Mouse (Mus musculus): ENCODE measurements around the gene Kctd12.

DNA sequence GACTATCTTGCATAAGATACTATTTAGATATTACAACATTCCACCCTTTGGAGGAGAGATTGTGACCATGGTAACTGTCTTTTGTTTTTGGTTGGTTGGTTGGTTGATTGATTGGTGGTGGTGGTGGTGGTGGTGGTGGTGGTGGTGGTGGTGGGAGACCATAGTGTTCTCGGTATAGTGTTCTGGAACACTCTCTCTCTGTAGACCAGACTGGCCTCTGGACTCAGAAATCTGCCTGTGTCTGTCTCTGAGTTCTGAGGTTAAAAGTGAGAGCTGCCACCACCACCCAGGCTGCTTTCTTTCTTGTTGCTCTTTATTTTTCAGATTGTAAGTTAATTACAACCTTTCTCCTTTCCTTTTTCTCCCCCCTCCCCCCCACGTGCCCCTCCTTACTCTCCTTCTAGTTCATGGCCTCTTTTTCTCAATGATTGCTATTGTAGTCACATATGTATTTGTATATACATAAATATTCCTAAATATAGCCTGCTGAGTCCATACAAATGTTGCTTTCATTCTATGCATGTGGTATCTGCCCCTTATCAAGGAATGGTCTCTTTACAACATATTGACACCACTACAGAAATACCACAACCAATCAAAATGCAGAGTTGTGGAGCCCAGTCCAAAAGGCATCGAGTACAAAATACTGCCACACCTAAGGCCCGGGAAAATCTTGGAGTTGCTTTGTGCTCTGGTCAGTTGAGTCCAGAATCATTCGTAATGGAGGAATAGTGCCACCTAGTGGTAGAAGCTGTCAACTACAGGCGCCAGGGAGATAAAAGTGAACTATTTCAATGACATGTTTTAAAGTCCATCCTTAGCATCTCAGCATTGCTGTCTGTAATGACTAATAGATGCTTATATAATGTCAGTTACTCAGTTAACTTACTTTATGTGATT, 12.5 kb upstream of the Kctd12 start:
- TF ChIP-seq POLR2A (IDR thresholded peaks at IDR 0.05; ENCODE audit: low read depth, low read length), result no peak
- TF ChIP-seq CTCF (IDR thresholded peaks at IDR 0.05; ENCODE audit: extremely low read depth, insufficient read depth, insufficient read length, insufficient replicate concordance), result peak; percentile 58; the same call in 1 of the 2 replicates

Data from spleen, adult 2 months (tissue).